Mouse (Mus musculus) hindbrain, postnatal 0 days (tissue): ENCODE measurements around the gene Ccnjl. TPM values are rescaled to one million over a fixed set of nuclear protein-coding genes. Genes with fewer than 3 reads are reported as not detected.
A peak's percentile ranks its signal among the peaks of the same experiment; 100 is the strongest.

Experiments used
- ATAC-seq: fragments of 200-750 bp; cut with Nextera tagmentation; 2 replicates; pipeline ENCODE4 v1.8.0; 2017; ENCODE audit warnings: mild to moderate bottlenecking, moderate TSS enrichment, moderate library complexity
- DNase-seq: peaks from one replicate; pipeline ENCODE4 v3.0.0-alpha.2; 2015; ENCODE audit warnings: low spot score
- H3K27ac ChIP-seq: fragments of 300-500 bp; sonication (generic); 2 replicates; pipeline ENCODE4 v1.5.1; 2014; ENCODE audit warnings: mild to moderate bottlenecking
- H3K27me3 ChIP-seq: fragments of 300-500 bp; sonication (generic); 2 replicates; pipeline ENCODE4 v1.6.1; 2014; ENCODE audit warnings: low read length, mixed read lengths; ENCODE audit not compliant: insufficient read depth
- H3K36me3 ChIP-seq: fragments of 300-500 bp; sonication (generic); 2 replicates; pipeline ENCODE4 v1.6.1; 2014; ENCODE audit warnings: low read length, mixed read lengths; ENCODE audit not compliant: insufficient read depth
- H3K4me1 ChIP-seq: fragments of 300-500 bp; sonication (generic); 2 replicates; pipeline ENCODE4 v1.6.1; 2014; ENCODE audit warnings: antibody characterized with exemption, low read length, mixed read lengths; ENCODE audit not compliant: insufficient read depth
- H3K4me2 ChIP-seq: fragments of 300-500 bp; sonication (generic); 2 replicates; pipeline ENCODE4 v1.6.1; 2014; ENCODE audit warnings: low read depth, mild to moderate bottlenecking, low read length, moderate library complexity, mixed read lengths
- H3K4me3 ChIP-seq: fragments of 300-500 bp; sonication (generic); 2 replicates; pipeline ENCODE4 v1.5.1; 2014; ENCODE audit warnings: low read length
- H3K9ac ChIP-seq: fragments of 300-500 bp; sonication (generic); replicated peaks from 2 replicates; pipeline ENCODE4 v1.6.1; 2014; ENCODE audit warnings: mild to moderate bottlenecking, low read length, moderate library complexity, mixed read lengths
- H3K9me3 ChIP-seq: fragments of 300-500 bp; sonication (generic); 2 replicates; pipeline ENCODE4 v1.6.1; 2016; ENCODE audit warnings: low read length, mixed read lengths
- CTCF ChIP-seq: IDR thresholded peaks from 2 replicates; pipeline ENCODE4 v1.5.1; 2016; ENCODE audit warnings: antibody characterized with exemption, control low read depth, low read depth
- WGBS: fragments of 180-500 bp; shearing (Covaris S2); extraction: QIAGEN DNeasy Blood & Tissue Kit; methylation state at CpG from one replicate; pipeline ENCODE4 v1.1.7; 2014; 5-methylcytosine and 5-hydroxymethylcytosine counted together
- polyA plus RNA-seq: library from polyadenylated mRNA; unstranded; fragments of >200 nt; fragmentation: Nextera tagmentation; extraction: Ambion mirVana; gene quantifications from 2 replicates; pipeline ENCODE4 v1.2.1, GENCODE M21; 2015
- total RNA-seq: library from RNA; depleted of rRNA; stranded (reverse); fragments of >200 nt; gene quantifications from 2 replicates; pipeline ENCODE4 v1.2.3, GENCODE M21; 2014

The Ccnjl gene
- total and polyA plus RNA-seq, 2 experiments from 2014 or later = 2.4 to 5.5 TPM

DNA sequence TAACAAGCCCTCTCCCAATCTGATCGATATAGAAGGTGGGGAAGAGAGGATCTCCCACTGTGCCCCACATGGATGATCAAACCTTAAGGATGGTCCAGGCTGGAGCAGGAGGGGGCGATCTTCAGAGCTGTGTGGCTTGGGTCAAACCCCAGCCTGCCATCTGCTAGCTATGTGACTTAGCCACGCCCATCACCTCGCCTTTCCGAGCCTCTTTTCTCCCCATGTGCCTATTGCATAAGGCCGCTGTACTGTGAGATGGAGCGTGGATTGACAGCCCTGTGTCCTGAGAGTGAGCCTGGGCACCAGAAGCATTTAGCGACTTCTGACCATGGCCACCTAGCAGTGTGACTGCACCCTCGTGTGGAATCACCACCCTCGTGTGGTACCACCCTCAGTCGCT is 43.9 kb upstream of the Ccnjl start:
- no peak for DNase-seq
- ATAC-seq = 0 out of 2 replicates have a peak, but pooled peaks have one; percentile 50
- H3K36me3 ChIP-seq = no peaks in the 10 kb centered on the region

GRCm38 (mm10) chr11:43485855-43486254 is 42.7 kb upstream of the Ccnjl start:
- Histone ChIP-seq H3K27me3 (no peaks in the 10 kb centered on the region), H3K9me3 (no peaks in the 10 kb centered on the region), H3K9ac (no peak overlapping the region), H3K4me2 (no peak overlapping the region), H3K4me3 (no peak overlapping the region), H3K27ac (no peak overlapping the region), H3K4me1 (no peaks in the 10 kb centered on the region), H3K36me3 (no peaks in the 10 kb centered on the region)
- 88% methylated on average over 9 of the region's 9 CpGs for WGBS
- ATAC-seq = no peak
- no peak for TF ChIP-seq CTCF
- no peak for DNase-seq

More for the DNA sequence above, 43.9 kb upstream of the Ccnjl start:
- 46% methylated on average over 11 of the region's 11 CpGs for WGBS
- Histone ChIP-seq H3K9ac (no peak overlapping the region), H3K4me3 (no peak overlapping the region), H3K27me3 (no peaks in the 10 kb centered on the region), H3K9me3 (no peaks in the 10 kb centered on the region), H3K27ac (no peak overlapping the region), H3K4me1 (no peaks in the 10 kb centered on the region), H3K4me2 (no peak overlapping the region)
- no peak for TF ChIP-seq CTCF

DNA sequence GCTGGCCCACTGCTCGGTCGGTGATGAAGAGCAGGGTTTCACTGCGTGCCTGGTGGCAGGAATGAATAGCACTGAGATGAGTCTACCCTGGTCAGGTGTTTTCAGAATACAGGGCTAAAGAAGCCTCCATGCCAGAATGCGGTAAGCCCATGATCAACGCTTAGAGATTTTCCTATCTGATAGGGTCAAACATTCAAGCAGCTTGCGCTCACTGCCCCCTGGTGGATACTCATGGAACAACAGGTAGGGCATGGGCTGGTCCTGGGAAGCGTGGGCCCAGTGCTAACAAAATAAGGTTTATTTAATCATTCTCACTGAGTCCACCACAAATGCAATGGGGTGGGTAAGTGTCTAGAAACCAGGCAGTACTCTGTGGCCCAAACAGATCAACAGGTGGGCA is 35.9 kb upstream of the Ccnjl start:
- WGBS = 29% methylated on average over 7 of the region's 7 CpGs
- Histone ChIP-seq H3K4me2 (no peak overlapping the region), H3K27ac (no peak overlapping the region), H3K4me1 (no peaks in the 10 kb centered on the region), H3K9ac (no peak overlapping the region), H3K36me3 (no peaks in the 10 kb centered on the region), H3K27me3 (no peaks in the 10 kb centered on the region), H3K4me3 (no peak overlapping the region), H3K9me3 (no peaks in the 10 kb centered on the region)
- DNase-seq (peak; percentile 78), ATAC-seq (peak; percentile 57)
- TF ChIP-seq CTCF = peak; percentile 96

- 17% methylated on average over 6 of the region's 6 CpGs for WGBS
- Histone ChIP-seq H3K36me3 (no peaks in the 10 kb centered on the region), H3K9ac (no peak overlapping the region), H3K27me3 (no peaks in the 10 kb centered on the region), H3K4me1 (no peaks in the 10 kb centered on the region), H3K4me2 (no peak overlapping the region), H3K9me3 (0 out of 2 replicates have a peak, but pooled peaks cover 3% of the 10 kb centered on the region), H3K4me3 (no peak overlapping the region), H3K27ac (no peak overlapping the region)
- peak; percentile 91 for TF ChIP-seq CTCF
- ATAC-seq (peak; percentile 87), DNase-seq (peak; percentile 92)
These were observed 34.7 kb upstream of the Ccnjl start for GRCm38 (mm10) chr11:43493815-43494409.

- no peaks in the 10 kb centered on the region for H3K4me1 ChIP-seq
- peak; percentile 50 for TF ChIP-seq CTCF
- WGBS = 51% methylated on average over 8 of the region's 8 CpGs
- 0 out of 2 replicates have a peak, but pooled peaks cover 3% of the 10 kb centered on the region for H3K9me3 ChIP-seq
- DNase-seq (peak; percentile 32), ATAC-seq (no peak)
- H3K36me3 ChIP-seq = no peaks in the 10 kb centered on the region
- no peak overlapping the region for H3K4me2 ChIP-seq
- no peak overlapping the region for H3K4me3 ChIP-seq
- no peak overlapping the region for H3K27ac ChIP-seq
- no peaks in the 10 kb centered on the region for H3K27me3 ChIP-seq
- H3K9ac ChIP-seq = no peak overlapping the region
These were observed 33.5 kb upstream of the Ccnjl start for GRCm38 (mm10) chr11:43495037-43495436.

DNA sequence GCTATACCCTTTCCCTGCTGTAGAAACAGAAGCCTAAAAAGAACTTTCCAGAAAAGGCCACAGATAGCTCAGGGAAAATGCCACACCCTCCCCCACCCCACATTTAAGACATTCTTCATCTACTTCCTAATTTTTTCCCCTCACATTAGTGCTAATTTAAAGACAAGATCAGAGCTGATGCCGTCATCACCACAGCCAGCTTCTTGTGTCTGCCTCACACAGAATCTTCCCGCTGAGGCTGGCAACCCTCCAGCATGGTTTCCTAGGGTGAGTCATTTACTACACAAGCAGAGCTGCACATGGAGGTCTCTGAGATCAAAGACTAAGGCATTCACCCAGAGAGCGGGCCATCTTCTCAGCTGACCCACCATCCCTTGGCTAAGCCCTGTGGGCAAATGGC is 33.1 kb upstream of the Ccnjl start:
- Histone ChIP-seq H3K27me3 (no peaks in the 10 kb centered on the region), H3K4me2 (no peak overlapping the region), H3K36me3 (no peaks in the 10 kb centered on the region), H3K9ac (no peak overlapping the region), H3K27ac (no peak overlapping the region), H3K4me3 (no peak overlapping the region), H3K4me1 (no peaks in the 10 kb centered on the region), H3K9me3 (0 out of 2 replicates have a peak, but pooled peaks cover 3% of the 10 kb centered on the region)
- ATAC-seq (no peak), DNase-seq (peak; percentile 36)
- 29% methylated on average over 3 of the region's 3 CpGs for WGBS
- no peak for TF ChIP-seq CTCF

- Histone ChIP-seq H3K36me3 (no peaks in the 10 kb centered on the region), H3K27ac (no peak overlapping the region), H3K4me1 (no peaks in the 10 kb centered on the region), H3K4me2 (no peak overlapping the region), H3K9ac (no peak overlapping the region), H3K9me3 (0 out of 2 replicates have a peak, but pooled peaks cover 3% of the 10 kb centered on the region), H3K4me3 (no peak overlapping the region), H3K27me3 (no peaks in the 10 kb centered on the region)
- no peak for ATAC-seq
- DNase-seq = no peak
- 79% methylated on average over 6 of the region's 6 CpGs for WGBS
- no peak for TF ChIP-seq CTCF
These were observed 27.3 kb upstream of the Ccnjl start for GRCm38 (mm10) chr11:43501256-43501655.
